Mouse (Mus musculus) heart, embryonic 15.5 days (tissue): ENCODE measurements around the gene Tctn1. TPM values are rescaled to one million over a fixed set of nuclear protein-coding genes. Genes with fewer than 3 reads are reported as not detected.

Experiments used
- ATAC-seq: fragments of 200-750 bp; cut with Nextera tagmentation; replicated peaks from 2 replicates; pipeline ENCODE4 v1.8.0; 2017; ENCODE audit warnings: low read depth, moderate TSS enrichment; ENCODE audit not compliant: insufficient number of reproducible peaks, insufficient read depth, low FRiP score
- H3K27ac ChIP-seq: fragments of 300-500 bp; sonication (generic); 2 replicates; pipeline ENCODE4 v1.5.1; 2015; ENCODE audit warnings: mild to moderate bottlenecking, inconsistent platforms
- H3K27me3 ChIP-seq: fragments of 300-500 bp; sonication (generic); 2 replicates; pipeline ENCODE4 v1.6.1; 2015; ENCODE audit warnings: inconsistent platforms
- H3K36me3 ChIP-seq: fragments of 300-500 bp; sonication (generic); 2 replicates; pipeline ENCODE4 v1.6.1; 2015; ENCODE audit warnings: mild to moderate bottlenecking, inconsistent platforms
- H3K4me1 ChIP-seq: fragments of 300-500 bp; sonication (generic); replicated peaks from 2 replicates; pipeline ENCODE4 v1.6.1; 2015; ENCODE audit warnings: inconsistent platforms
- H3K4me2 ChIP-seq: fragments of 300-500 bp; sonication (generic); 2 replicates; pipeline ENCODE4 v1.6.1; 2015; ENCODE audit warnings: inconsistent platforms, mild to moderate bottlenecking, moderate library complexity
- H3K4me3 ChIP-seq: fragments of 300-500 bp; sonication (generic); 2 replicates; pipeline ENCODE4 v1.5.1; 2015; ENCODE audit warnings: mild to moderate bottlenecking, inconsistent platforms
- H3K9ac ChIP-seq: fragments of 300-500 bp; sonication (generic); 2 replicates; pipeline ENCODE4 v1.6.1; 2015; ENCODE audit warnings: mild to moderate bottlenecking, inconsistent platforms
- H3K9me3 ChIP-seq: fragments of 300-500 bp; sonication (generic); replicated peaks from 2 replicates; pipeline ENCODE4 v1.6.1; 2016; ENCODE audit warnings: inconsistent platforms
- WGBS: fragments of 180-500 bp; shearing (Covaris S2); methylation state at CpG from one replicate; pipeline ENCODE4 v1.1.7; 2015; ENCODE audit warnings: mixed read lengths; 5-methylcytosine and 5-hydroxymethylcytosine counted together
- polyA plus RNA-seq: library from polyadenylated mRNA; unstranded; fragments of >200 nt; fragmentation: Nextera tagmentation; extraction: Ambion mirVana; gene quantifications from 2 replicates; pipeline ENCODE4 v1.2.1, GENCODE M21; 2015

Tctn1 gene
- polyA plus RNA-seq, 1 experiment from 2014 or later = 2.5 TPM

DNA sequence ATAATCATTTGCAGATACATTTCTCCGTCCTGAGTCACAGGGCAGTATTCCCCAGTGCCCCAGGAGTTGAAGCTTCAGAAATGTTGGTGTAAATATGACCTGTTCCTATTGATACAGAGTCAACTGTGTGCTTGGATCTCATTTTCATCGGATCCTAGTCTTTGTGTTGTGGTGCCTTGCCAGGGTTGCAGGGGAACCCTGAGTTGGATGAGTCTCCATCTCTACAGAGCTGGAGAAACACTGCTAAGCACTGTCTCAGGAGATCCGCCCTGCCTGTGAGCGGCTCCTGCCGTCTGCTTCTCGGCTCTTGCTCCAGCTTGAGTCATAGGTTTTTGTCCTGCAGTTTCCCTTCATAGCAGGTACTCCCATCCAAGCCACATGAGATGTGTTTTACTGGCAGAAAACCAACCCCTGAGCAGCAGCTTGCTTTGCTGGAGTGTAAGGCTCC, 35.8 kb upstream of the Tctn1 start:
- ATAC-seq = no peak
- H3K4me1 ChIP-seq = peaks cover 47% of the 10 kb centered on the region

DNA sequence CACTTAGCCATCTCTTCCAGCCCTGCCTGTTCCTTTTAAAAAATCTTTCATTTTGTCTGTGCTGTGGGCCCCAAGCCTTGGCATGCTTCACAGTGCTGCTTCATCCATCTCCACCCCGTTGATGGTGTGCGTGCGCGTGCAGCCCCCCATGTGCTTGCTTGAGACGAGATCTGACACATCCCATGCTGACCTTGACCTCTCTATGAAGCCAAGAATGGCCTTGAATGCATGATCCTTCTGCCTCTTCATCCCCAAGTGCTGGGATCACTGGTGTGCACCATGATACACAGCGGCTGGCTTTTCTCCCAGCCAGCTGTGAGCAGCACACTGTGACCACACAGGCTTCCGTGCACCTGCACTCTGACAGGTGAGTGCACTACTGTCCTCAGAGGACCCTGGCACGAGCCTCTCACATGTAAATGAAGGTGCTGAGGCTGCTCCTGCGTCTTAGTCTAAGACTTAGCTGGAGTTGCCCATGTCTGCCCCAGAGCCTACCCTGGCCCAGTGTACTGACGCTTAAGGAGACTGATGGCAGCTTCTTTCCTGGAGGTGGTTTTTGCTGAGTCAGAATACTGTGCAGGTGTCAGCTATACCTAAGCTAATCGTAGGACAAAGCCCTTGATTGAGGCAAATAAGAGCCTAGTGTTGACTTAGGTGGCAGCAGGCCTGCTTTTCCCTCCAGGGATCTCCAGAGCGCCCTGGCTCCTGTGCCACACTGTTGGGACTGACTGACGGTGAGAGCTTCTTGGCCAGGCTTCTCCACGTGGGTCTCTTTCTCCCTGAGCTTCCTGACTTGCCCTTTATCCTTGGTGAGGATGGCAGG, 31.1 kb upstream of the Tctn1 start:
- no peak overlapping the region for H3K4me2 ChIP-seq
- no peak overlapping the region for H3K27ac ChIP-seq
- no peaks in the 10 kb centered on the region for H3K36me3 ChIP-seq
- no peaks in the 10 kb centered on the region for H3K9me3 ChIP-seq
- H3K4me1 ChIP-seq = peaks cover 55% of the 10 kb centered on the region
- H3K27me3 ChIP-seq = no peaks in the 10 kb centered on the region
- WGBS = 73% methylated on average over 14 of the region's 14 CpGs
- ATAC-seq = no peak
- H3K9ac ChIP-seq = no peak overlapping the region
- no peak overlapping the region for H3K4me3 ChIP-seq

More for the DNA sequence above, 35.8 kb upstream of the Tctn1 start:
- no peaks in the 10 kb centered on the region for H3K27me3 ChIP-seq
- H3K27ac ChIP-seq = no peak overlapping the region
- no peaks in the 10 kb centered on the region for H3K9me3 ChIP-seq
- H3K36me3 ChIP-seq = no peaks in the 10 kb centered on the region
- no peak overlapping the region for H3K4me3 ChIP-seq
- 74% methylated on average over 6 of the region's 6 CpGs for WGBS
- H3K4me2 ChIP-seq = no peak overlapping the region
- no peak overlapping the region for H3K9ac ChIP-seq

DNA sequence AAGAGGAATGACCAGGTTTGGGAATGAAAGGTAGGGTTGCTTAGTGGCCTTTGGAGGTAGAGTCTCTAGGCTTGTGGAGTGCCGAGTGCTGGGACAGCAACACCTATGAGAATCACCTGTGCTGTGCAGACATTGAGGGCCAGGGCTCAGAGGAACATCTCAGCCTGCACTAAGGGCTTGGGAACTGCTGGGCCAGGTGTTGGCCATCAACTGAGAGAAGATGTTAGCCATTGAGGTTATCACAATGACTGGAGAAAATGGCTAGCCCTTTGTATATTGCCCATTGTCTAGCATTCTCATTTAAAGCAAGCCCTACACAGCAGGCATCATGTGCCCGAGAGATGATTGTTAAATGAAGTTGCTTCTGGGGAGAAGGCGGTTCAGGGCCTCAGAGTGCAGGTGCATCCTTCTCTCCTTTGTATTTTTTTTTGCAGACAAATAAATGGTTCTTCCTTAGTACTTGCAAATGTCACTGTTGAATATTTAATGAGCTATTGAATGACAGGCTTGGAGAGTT, 30.0 kb upstream of the Tctn1 start:
- WGBS = 82% methylated on average over 3 of the region's 3 CpGs
- no peaks in the 10 kb centered on the region for H3K9me3 ChIP-seq
- no peak overlapping the region; the same call in 1 of the 2 replicates for H3K9ac ChIP-seq
- no peaks in the 10 kb centered on the region for H3K27me3 ChIP-seq
- peaks cover 48% of the 10 kb centered on the region for H3K4me1 ChIP-seq
- H3K36me3 ChIP-seq = no peaks in the 10 kb centered on the region
- no peak for ATAC-seq
- no peak overlapping the region for H3K4me2 ChIP-seq
- no peak overlapping the region for H3K4me3 ChIP-seq
- peak overlapping the region; percentile 44; the same call in 1 of the 2 replicates for H3K27ac ChIP-seq

DNA sequence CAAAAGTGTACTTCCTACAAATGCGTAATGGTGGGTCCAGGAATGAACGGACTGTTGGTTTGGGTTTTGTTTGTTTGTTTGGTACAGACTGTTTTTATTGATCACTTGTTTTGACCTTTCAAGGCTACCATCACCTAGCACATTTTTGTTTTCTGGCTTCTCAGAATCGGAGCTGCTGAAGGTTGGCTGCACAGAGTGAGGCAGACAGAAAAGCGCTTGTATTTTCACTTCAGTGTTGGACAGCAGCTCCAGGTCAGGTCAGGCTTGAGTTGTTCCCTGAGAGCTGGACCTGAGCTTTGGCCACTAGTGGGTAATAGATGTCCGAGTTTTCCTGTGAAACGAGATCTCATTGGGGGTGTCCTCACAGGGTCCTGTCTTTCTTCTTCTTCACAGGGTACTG, 28.9 kb upstream of the Tctn1 start:
- WGBS = 61% methylated on average over 6 of the region's 6 CpGs
- Histone ChIP-seq H3K27me3 (no peaks in the 10 kb centered on the region), H3K9me3 (no peaks in the 10 kb centered on the region), H3K27ac (peak overlapping the region; percentile 44; the same call in 1 of the 2 replicates), H3K36me3 (no peaks in the 10 kb centered on the region), H3K9ac (no peak overlapping the region), H3K4me1 (peaks cover 53% of the 10 kb centered on the region), H3K4me3 (no peak overlapping the region), H3K4me2 (no peak overlapping the region)
- no peak for ATAC-seq

GRCm38 (mm10) chr5:122291553-122292339, 27.5 kb upstream of the Tctn1 start:
- Histone ChIP-seq H3K9me3 (no peaks in the 10 kb centered on the region), H3K36me3 (no peaks in the 10 kb centered on the region; the same call in 1 of the 2 replicates), H3K9ac (no peak overlapping the region), H3K4me1 (peaks cover 62% of the 10 kb centered on the region), H3K4me2 (peak overlapping the region; percentile 36), H3K27me3 (no peaks in the 10 kb centered on the region), H3K27ac (peak overlapping the region; percentile 78), H3K4me3 (0 out of 2 replicates have a peak overlapping the region, but pooled peaks have one; percentile 4)
- no peak for ATAC-seq
- WGBS = 47% methylated on average over 17 of the region's 17 CpGs

DNA sequence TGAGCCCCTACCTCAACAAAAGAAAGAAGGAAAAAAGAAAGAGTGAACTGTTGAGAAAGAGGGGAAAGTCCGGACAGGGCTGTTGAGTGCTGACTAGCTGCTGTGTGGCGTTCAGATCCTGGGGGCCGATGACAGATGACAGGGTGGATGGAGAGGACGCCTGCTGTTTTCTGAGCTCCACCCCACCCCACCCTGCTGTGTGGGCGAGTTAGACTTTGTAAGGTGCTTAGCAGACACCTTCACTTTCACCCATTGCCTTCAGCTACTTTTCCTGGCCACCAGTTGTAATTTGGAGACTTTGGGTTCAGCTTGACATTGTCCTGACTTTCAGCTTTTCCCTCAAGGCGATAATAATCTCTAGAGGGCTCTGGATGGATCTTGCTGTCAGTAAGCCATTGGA, 26.9 kb upstream of the Tctn1 start:
- Histone ChIP-seq H3K4me1 (peaks cover 68% of the 10 kb centered on the region), H3K27ac (peak overlapping the region; percentile 78), H3K9ac (no peak overlapping the region), H3K4me3 (no peak overlapping the region), H3K4me2 (peak overlapping the region; percentile 36; the same call in 1 of the 2 replicates), H3K27me3 (no peaks in the 10 kb centered on the region), H3K36me3 (no peaks in the 10 kb centered on the region; the same call in 1 of the 2 replicates), H3K9me3 (no peaks in the 10 kb centered on the region)
- 42% methylated on average over 6 of the region's 6 CpGs for WGBS
- no peak; the same call in 1 of the 2 replicates for ATAC-seq

- Histone ChIP-seq H3K36me3 (no peaks in the 10 kb centered on the region; the same call in 1 of the 2 replicates), H3K4me1 (peaks cover 57% of the 10 kb centered on the region), H3K9ac (no peak overlapping the region), H3K27me3 (no peaks in the 10 kb centered on the region), H3K9me3 (no peaks in the 10 kb centered on the region), H3K4me2 (no peak overlapping the region), H3K4me3 (no peak overlapping the region), H3K27ac (no peak overlapping the region)
- ATAC-seq = no peak
- WGBS = 73% methylated on average over 4 of the region's 4 CpGs
Observed at GRCm38 (mm10) chr5:122288147-122288811, 24.0 kb upstream of the Tctn1 start.

DNA sequence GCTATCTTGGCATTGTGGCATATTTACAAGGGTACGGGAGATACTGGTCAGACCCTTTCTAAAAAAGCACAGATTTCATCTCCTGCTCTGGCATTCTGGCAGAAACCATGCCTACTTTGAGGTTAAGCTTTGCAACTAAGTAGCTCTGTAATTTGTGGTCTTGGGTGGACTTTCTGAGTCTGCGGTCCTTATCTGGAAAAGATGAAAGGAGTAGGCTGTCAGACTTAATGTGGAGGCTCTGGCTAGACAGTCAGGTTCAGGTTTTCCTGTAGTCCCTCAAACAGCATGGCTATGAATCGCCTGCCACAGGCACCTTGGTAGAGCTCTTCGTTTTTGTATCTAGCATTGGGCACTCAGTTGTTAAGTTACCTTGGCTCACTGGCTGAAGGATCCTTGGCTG, 22.8 kb upstream of the Tctn1 start:
- Histone ChIP-seq H3K9me3 (no peaks in the 10 kb centered on the region), H3K27me3 (no peaks in the 10 kb centered on the region), H3K36me3 (no peaks in the 10 kb centered on the region; the same call in 1 of the 2 replicates), H3K9ac (no peak overlapping the region), H3K4me1 (peaks cover 45% of the 10 kb centered on the region), H3K27ac (no peak overlapping the region), H3K4me3 (no peak overlapping the region), H3K4me2 (no peak overlapping the region)
- WGBS = 61% methylated on average over 4 of the region's 4 CpGs
- no peak for ATAC-seq

GRCm38 (mm10) chr5:122286191-122286590, 21.9 kb upstream of the Tctn1 start:
- Histone ChIP-seq H3K27me3 (no peaks in the 10 kb centered on the region), H3K4me1 (peaks cover 40% of the 10 kb centered on the region), H3K9me3 (no peaks in the 10 kb centered on the region), H3K27ac (peak overlapping the region; percentile 90; the same call in 1 of the 2 replicates), H3K4me2 (peak overlapping the region; percentile 89), H3K36me3 (no peaks in the 10 kb centered on the region; the same call in 1 of the 2 replicates), H3K9ac (peak overlapping the region; percentile 86; the same call in 1 of the 2 replicates), H3K4me3 (peak overlapping the region; percentile 85)
- 79% methylated on average over 10 of the region's 10 CpGs for WGBS
- no peak for ATAC-seq

GRCm38 (mm10) chr5:122285767-122286150, 21.5 kb upstream of the Tctn1 start:
- H3K9me3 ChIP-seq = no peaks in the 10 kb centered on the region
- H3K4me3 ChIP-seq = peak overlapping the region; percentile 85
- no peaks in the 10 kb centered on the region; the same call in 1 of the 2 replicates for H3K36me3 ChIP-seq
- peak overlapping the region; percentile 90 for H3K27ac ChIP-seq
- H3K4me1 ChIP-seq = peaks cover 40% of the 10 kb centered on the region
- H3K27me3 ChIP-seq = no peaks in the 10 kb centered on the region
- 49% methylated on average over 7 of the region's 7 CpGs for WGBS
- peak overlapping the region; percentile 86 for H3K9ac ChIP-seq
- peak overlapping the region; percentile 89 for H3K4me2 ChIP-seq
- ATAC-seq = no peak
